Mouse (Mus musculus): ENCODE data around the gene Slc8b1. TPM values are rescaled to one million over a fixed set of nuclear protein-coding genes. Genes with fewer than 3 reads are reported as not detected.

Gene Slc8b1
- polyA plus RNA-seq, 1 experiment from 2014 or later: 1.6 TPM

DNA sequence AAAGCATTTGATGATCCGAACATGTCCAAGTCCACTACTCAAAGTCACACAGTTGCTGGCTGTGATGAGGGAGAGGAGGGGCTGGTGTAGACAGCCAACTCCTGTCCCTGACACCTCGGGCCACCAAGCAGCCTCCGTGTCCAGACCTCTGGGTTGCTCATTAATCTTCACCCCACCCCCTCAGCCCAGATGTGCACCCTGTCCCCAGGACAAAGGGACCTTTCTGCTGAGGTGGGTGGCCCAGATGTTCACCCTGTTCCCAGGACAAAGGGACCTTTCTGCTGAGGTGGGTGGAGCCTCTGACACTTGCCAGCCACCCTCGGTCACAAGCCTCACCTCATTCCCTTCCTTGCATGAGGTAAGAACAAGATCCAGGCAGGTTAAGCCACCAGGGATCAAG is 39.4 kb upstream of the Slc8b1 start:
- no peak overlapping the region for H3K9ac ChIP-seq (ENCODE audit: low read length)
- WGBS: 44% methylated on average over 4 of the region's 4 CpGs
- H3K9me3 ChIP-seq (ENCODE audit: control insufficient read depth, low read length): no peaks in the 10 kb centered on the region
- H3K4me3 ChIP-seq (ENCODE audit: low read depth, low read length): no peak overlapping the region
- no peaks in the 10 kb centered on the region for H3K36me3 ChIP-seq (ENCODE audit: control insufficient read depth, insufficient read depth, low read length)
- 0 out of 2 replicates have a peak, but pooled peaks have one; percentile 55 for ATAC-seq (ENCODE audit: insufficient number of reproducible peaks, low FRiP score, low TSS enrichment, low read depth)
- no peaks in the 10 kb centered on the region for H3K27me3 ChIP-seq (ENCODE audit: control insufficient read depth, insufficient read depth, low read length)
- H3K4me2 ChIP-seq (ENCODE audit: low read depth, severe bottlenecking): no peak overlapping the region
- H3K4me1 ChIP-seq (ENCODE audit: control insufficient read depth, insufficient read depth, low read length): 0 out of 2 replicates have a peak, but pooled peaks cover 5% of the 10 kb centered on the region
- H3K27ac ChIP-seq (replicated peaks; ENCODE audit: low read depth, low read length): no peak overlapping the region
- DNase-seq (ENCODE audit: low spot score): no peak

DNA sequence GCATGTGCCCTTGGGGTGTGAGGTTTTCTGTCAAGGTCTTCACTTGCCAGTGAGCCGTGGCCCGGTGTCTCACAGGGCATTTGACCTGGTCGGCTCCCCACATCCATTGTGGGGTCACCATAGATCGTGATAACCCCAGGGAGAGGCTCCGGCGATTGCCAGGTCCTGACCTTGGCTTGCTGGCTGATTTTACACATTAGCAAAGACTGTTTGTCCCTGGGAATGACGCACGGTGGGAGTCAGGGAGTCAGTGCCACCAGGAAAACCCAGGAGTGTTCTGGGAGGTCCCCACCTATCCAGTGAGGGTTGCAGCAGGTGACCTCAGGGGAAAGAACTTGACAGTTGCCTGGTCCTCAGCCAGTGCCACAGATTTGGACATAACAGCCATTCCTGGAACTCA is 38.2 kb upstream of the Slc8b1 start, which contains the start of gene Sdsl:
TSS of gene Sdsl (minus strand) at position 41 of the 400 bp plus-strand sequence.
- H3K9me3 ChIP-seq (ENCODE audit: control insufficient read depth, low read length): no peaks in the 10 kb centered on the region
- 79% methylated on average over 8 of the region's 8 CpGs for WGBS
- DNase-seq (ENCODE audit: low spot score) (no peak), ATAC-seq (ENCODE audit: insufficient number of reproducible peaks, low FRiP score, low TSS enrichment, low read depth) (no peak)
- no peaks in the 10 kb centered on the region for H3K36me3 ChIP-seq (ENCODE audit: control insufficient read depth, insufficient read depth, low read length)
- no peak within 1 kb of the TSS for H3K4me3 ChIP-seq (ENCODE audit: low read depth, low read length)
- H3K4me1 ChIP-seq (ENCODE audit: control insufficient read depth, insufficient read depth, low read length): 0 out of 2 replicates have a peak, but pooled peaks cover 5% of the 10 kb centered on the region
- no peak within 1 kb of the TSS for H3K9ac ChIP-seq (ENCODE audit: low read length)
- no peaks in the 10 kb centered on the region for H3K27me3 ChIP-seq (ENCODE audit: control insufficient read depth, insufficient read depth, low read length)
- no peak within 1 kb of the TSS for H3K27ac ChIP-seq (replicated peaks; ENCODE audit: low read depth, low read length)
- H3K4me2 ChIP-seq (ENCODE audit: low read depth, severe bottlenecking): no peak within 1 kb of the TSS

GRCm38 (mm10) chr5:120473361-120473760 is 37.6 kb upstream of the Slc8b1 start:
- Histone ChIP-seq H3K4me1 (ENCODE audit: control insufficient read depth, insufficient read depth, low read length) (0 out of 2 replicates have a peak, but pooled peaks cover 5% of the 10 kb centered on the region), H3K4me2 (ENCODE audit: low read depth, severe bottlenecking) (no peak overlapping the region), H3K27ac (replicated peaks; ENCODE audit: low read depth, low read length) (no peak overlapping the region), H3K36me3 (ENCODE audit: control insufficient read depth, insufficient read depth, low read length) (no peaks in the 10 kb centered on the region), H3K4me3 (ENCODE audit: low read depth, low read length) (no peak overlapping the region), H3K9me3 (ENCODE audit: control insufficient read depth, low read length) (no peaks in the 10 kb centered on the region), H3K9ac (ENCODE audit: low read length) (no peak overlapping the region), H3K27me3 (ENCODE audit: control insufficient read depth, insufficient read depth, low read length) (no peaks in the 10 kb centered on the region)
- DNase-seq (ENCODE audit: low spot score): no peak
- no peak for ATAC-seq (ENCODE audit: insufficient number of reproducible peaks, low FRiP score, low TSS enrichment, low read depth)
- WGBS: 96% methylated on average over 2 of the region's 2 CpGs

DNA sequence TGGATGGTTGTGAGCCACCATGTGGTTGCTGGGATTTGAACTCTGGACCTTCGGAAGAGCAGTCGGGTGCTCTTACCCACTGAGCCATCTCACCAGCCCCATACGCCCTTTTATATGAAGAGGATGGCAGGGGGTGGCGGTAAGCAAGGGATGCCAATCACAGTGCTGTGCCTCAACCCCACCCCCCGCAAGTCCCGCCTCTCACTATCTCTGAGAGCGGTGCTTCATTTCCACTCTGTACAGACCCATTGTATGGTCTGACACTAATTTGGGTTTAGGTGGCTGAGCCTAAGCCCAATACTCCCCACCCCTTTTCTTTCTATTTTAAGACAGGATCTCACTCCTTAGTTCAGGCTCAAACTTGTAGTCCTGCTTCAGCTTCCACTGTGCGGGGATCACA is 35.1 kb upstream of the Slc8b1 start:
- H3K27ac ChIP-seq (replicated peaks; ENCODE audit: low read depth, low read length): no peak overlapping the region
- H3K36me3 ChIP-seq (ENCODE audit: control insufficient read depth, insufficient read depth, low read length): no peaks in the 10 kb centered on the region
- H3K4me2 ChIP-seq (ENCODE audit: low read depth, severe bottlenecking): no peak overlapping the region
- H3K9ac ChIP-seq (ENCODE audit: low read length): no peak overlapping the region; the same call in 1 of the 2 replicates
- H3K9me3 ChIP-seq (ENCODE audit: control insufficient read depth, low read length): no peaks in the 10 kb centered on the region
- ATAC-seq (ENCODE audit: insufficient number of reproducible peaks, low FRiP score, low TSS enrichment, low read depth) (no peak), DNase-seq (ENCODE audit: low spot score) (no peak)
- WGBS: 53% methylated on average over 8 of the region's 8 CpGs
- no peak overlapping the region for H3K4me3 ChIP-seq (ENCODE audit: low read depth, low read length)
- H3K27me3 ChIP-seq (ENCODE audit: control insufficient read depth, insufficient read depth, low read length): no peaks in the 10 kb centered on the region
- 0 out of 2 replicates have a peak, but pooled peaks cover 5% of the 10 kb centered on the region for H3K4me1 ChIP-seq (ENCODE audit: control insufficient read depth, insufficient read depth, low read length)

DNA sequence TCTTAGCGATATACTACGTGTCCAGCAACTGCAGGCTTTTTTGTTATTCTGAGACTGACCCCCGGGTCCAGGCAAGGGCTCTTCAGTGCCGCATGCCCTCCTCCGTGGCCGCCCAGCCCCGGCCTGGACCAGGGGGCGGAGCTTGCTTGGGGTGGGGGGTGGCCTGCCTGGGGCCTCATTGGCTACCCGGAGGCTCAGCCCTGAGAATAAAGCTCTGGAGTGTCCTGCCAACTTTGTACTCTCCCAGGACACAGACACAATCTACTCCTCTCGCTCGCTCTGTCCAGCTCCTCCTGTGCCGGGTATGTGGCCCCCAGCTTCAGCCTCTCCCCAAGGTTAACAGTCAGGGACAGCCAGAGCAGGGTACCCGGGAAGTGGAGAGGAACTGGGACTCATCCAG is 34.7 kb upstream of the Slc8b1 start, which contains the start of gene Sds:
TSS of gene Sds (plus strand) at position 231 of the 400 bp plus-strand sequence.
- DNase-seq (ENCODE audit: low spot score) (no peak), ATAC-seq (ENCODE audit: insufficient number of reproducible peaks, low FRiP score, low TSS enrichment, low read depth) (no peak)
- Histone ChIP-seq H3K36me3 (ENCODE audit: control insufficient read depth, insufficient read depth, low read length) (no peaks in the 10 kb centered on the region), H3K4me1 (ENCODE audit: control insufficient read depth, insufficient read depth, low read length) (0 out of 2 replicates have a peak, but pooled peaks cover 5% of the 10 kb centered on the region), H3K4me3 (ENCODE audit: low read depth, low read length) (no peak within 1 kb of the TSS), H3K9ac (ENCODE audit: low read length) (no peak within 1 kb of the TSS; the same call in 1 of the 2 replicates), H3K9me3 (ENCODE audit: control insufficient read depth, low read length) (no peaks in the 10 kb centered on the region), H3K4me2 (ENCODE audit: low read depth, severe bottlenecking) (no peak within 1 kb of the TSS), H3K27me3 (ENCODE audit: control insufficient read depth, insufficient read depth, low read length) (no peaks in the 10 kb centered on the region), H3K27ac (replicated peaks; ENCODE audit: low read depth, low read length) (no peak within 1 kb of the TSS)
- 16% methylated on average over 13 of the region's 13 CpGs for WGBS

DNA sequence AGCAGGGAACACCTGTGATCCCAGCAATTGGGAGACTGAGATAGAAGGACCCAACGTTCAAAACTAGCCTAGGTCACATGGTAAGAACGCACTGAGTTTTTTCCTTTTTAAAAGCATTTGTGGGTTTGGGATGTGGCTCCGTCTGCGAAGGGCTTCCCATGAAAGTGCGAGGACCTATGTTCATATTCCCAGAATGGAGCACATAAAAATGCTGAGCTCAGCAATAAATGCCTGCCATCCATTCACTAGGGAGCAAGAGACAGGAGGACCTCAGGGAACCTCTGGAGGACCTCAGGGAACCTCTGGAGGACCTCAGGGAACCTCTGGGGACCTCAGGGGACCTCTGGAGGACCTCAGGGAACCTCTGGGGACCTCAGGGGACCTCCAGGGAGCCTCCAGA is 33.0 kb upstream of the Slc8b1 start:
- no peak overlapping the region for H3K9ac ChIP-seq (ENCODE audit: low read length)
- no peak for DNase-seq (ENCODE audit: low spot score)

GRCm38 (mm10) chr5:120479538-120479937 is 31.4 kb upstream of the Slc8b1 start:
- ATAC-seq (ENCODE audit: insufficient number of reproducible peaks, low FRiP score, low TSS enrichment, low read depth) (no peak), DNase-seq (ENCODE audit: low spot score) (no peak)
- Histone ChIP-seq H3K4me2 (ENCODE audit: low read depth, severe bottlenecking) (no peak overlapping the region), H3K4me3 (ENCODE audit: low read depth, low read length) (no peak overlapping the region), H3K9ac (ENCODE audit: low read length) (no peak overlapping the region), H3K36me3 (ENCODE audit: control insufficient read depth, insufficient read depth, low read length) (no peaks in the 10 kb centered on the region), H3K9me3 (ENCODE audit: control insufficient read depth, low read length) (no peaks in the 10 kb centered on the region), H3K4me1 (ENCODE audit: control insufficient read depth, insufficient read depth, low read length) (0 out of 2 replicates have a peak, but pooled peaks cover 3% of the 10 kb centered on the region), H3K27ac (replicated peaks; ENCODE audit: low read depth, low read length) (no peak overlapping the region), H3K27me3 (ENCODE audit: control insufficient read depth, insufficient read depth, low read length) (no peaks in the 10 kb centered on the region)
- WGBS: 72% methylated on average over 4 of the region's 4 CpGs

More for the DNA sequence above, 33.0 kb upstream of the Slc8b1 start:
- H3K9me3 ChIP-seq (ENCODE audit: control insufficient read depth, low read length): no peaks in the 10 kb centered on the region
- no peak for ATAC-seq (ENCODE audit: insufficient number of reproducible peaks, low FRiP score, low TSS enrichment, low read depth)
- H3K27me3 ChIP-seq (ENCODE audit: control insufficient read depth, insufficient read depth, low read length): no peaks in the 10 kb centered on the region
- H3K4me1 ChIP-seq (ENCODE audit: control insufficient read depth, insufficient read depth, low read length): 0 out of 2 replicates have a peak, but pooled peaks cover 3% of the 10 kb centered on the region
- no peak overlapping the region for H3K4me3 ChIP-seq (ENCODE audit: low read depth, low read length)
- no peak overlapping the region for H3K4me2 ChIP-seq (ENCODE audit: low read depth, severe bottlenecking)
- 96% methylated on average over 5 of the region's 5 CpGs for WGBS
- no peak overlapping the region for H3K27ac ChIP-seq (replicated peaks; ENCODE audit: low read depth, low read length)
- H3K36me3 ChIP-seq (ENCODE audit: control insufficient read depth, insufficient read depth, low read length): no peaks in the 10 kb centered on the region

- H3K27me3 ChIP-seq (ENCODE audit: control insufficient read depth, insufficient read depth, low read length): no peaks in the 10 kb centered on the region
- H3K4me3 ChIP-seq (ENCODE audit: low read depth, low read length): no peak overlapping the region
- H3K36me3 ChIP-seq (ENCODE audit: control insufficient read depth, insufficient read depth, low read length): 0 out of 2 replicates have a peak, but pooled peaks cover 2% of the 10 kb centered on the region
- no peak for ATAC-seq (ENCODE audit: insufficient number of reproducible peaks, low FRiP score, low TSS enrichment, low read depth)
- 71% methylated on average over 9 of the region's 9 CpGs for whole genome bisulfite sequencing
- no peak overlapping the region for H3K9ac ChIP-seq (ENCODE audit: low read length)
- no peak for DNase-seq (ENCODE audit: low spot score)
- H3K4me2 ChIP-seq (ENCODE audit: low read depth, severe bottlenecking): no peak overlapping the region
- H3K9me3 ChIP-seq (ENCODE audit: control insufficient read depth, low read length): no peaks in the 10 kb centered on the region
- H3K4me1 ChIP-seq (ENCODE audit: control insufficient read depth, insufficient read depth, low read length): 0 out of 2 replicates have a peak, but pooled peaks cover 3% of the 10 kb centered on the region
- H3K27ac ChIP-seq (replicated peaks; ENCODE audit: low read depth, low read length): no peak overlapping the region
Measured at GRCm38 (mm10) chr5:120481205-120481604, 29.8 kb upstream of the Slc8b1 start.

- no peak overlapping the region for H3K4me3 ChIP-seq (ENCODE audit: low read depth, low read length)
- H3K27ac ChIP-seq (replicated peaks; ENCODE audit: low read depth, low read length): no peak overlapping the region
- peaks cover 6% of the 10 kb centered on the region; the same call in 1 of the 2 replicates for H3K36me3 ChIP-seq (ENCODE audit: control insufficient read depth, insufficient read depth, low read length)
- H3K4me1 ChIP-seq (ENCODE audit: control insufficient read depth, insufficient read depth, low read length): no peaks in the 10 kb centered on the region
- no peak for ATAC-seq (ENCODE audit: insufficient number of reproducible peaks, low FRiP score, low TSS enrichment, low read depth)
- DNase-seq (ENCODE audit: low spot score): no peak
- WGBS: 87% methylated on average over 19 of the region's 19 CpGs
- no peak overlapping the region for H3K4me2 ChIP-seq (ENCODE audit: low read depth, severe bottlenecking)
- H3K9ac ChIP-seq (ENCODE audit: low read length): no peak overlapping the region
- H3K9me3 ChIP-seq (ENCODE audit: control insufficient read depth, low read length): no peaks in the 10 kb centered on the region
- no peaks in the 10 kb centered on the region for H3K27me3 ChIP-seq (ENCODE audit: control insufficient read depth, insufficient read depth, low read length)
Measured at GRCm38 (mm10) chr5:120483399-120483798, 27.6 kb upstream of the Slc8b1 start.
